Mouse (Mus musculus): ENCODE measurements around the gene Dmbx1.

DNA sequence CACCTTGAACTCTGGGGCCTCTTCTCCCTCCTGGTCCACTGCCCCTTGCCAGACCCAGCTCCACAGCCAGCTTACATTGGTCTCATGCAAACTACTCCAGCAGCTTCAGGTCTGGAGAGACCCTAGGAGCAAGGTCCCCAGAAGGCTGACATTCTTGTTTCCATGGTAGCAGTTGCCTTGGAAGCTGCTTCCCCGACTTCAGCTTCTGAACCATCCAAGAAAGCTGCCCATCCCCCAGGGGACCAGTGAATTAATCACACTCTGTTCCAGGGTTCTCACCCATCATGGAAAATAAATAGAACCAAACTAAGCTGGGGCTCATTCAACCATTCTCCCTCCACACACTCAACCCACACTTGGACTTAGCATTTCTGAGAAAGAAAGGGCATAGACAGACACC lies 58.5 kb downstream of the Dmbx1 start:
- TF ChIP-seq FLI1 (IDR thresholded peaks at IDR 0.05; ENCODE audit: low read length), result no peak
- no peak for TF ChIP-seq GATA1 (IDR thresholded peaks at IDR 0.05; ENCODE audit: borderline replicate concordance, low read length)

Data from megakaryocyte, embryonic 14.5 days (primary cell).